Mouse (Mus musculus): Measurements from ENCODE around the gene Lpcat2. TPM values are rescaled to one million over a fixed set of nuclear protein-coding genes. Genes with fewer than 3 reads are reported as not detected.
"Not testable (repeated sequence)": the region's sequence is repeated elsewhere in the genome, so short reads cannot be mapped to it uniquely, and the experiment has no call there.

Lpcat2 gene
- polyA plus RNA-seq, 1 experiment from 2014 or later = 3.5 TPM

- Histone ChIP-seq H3K4me1 (peaks cover 25% of the 10 kb centered on the region), H3K4me2 (peak overlapping the region; percentile 92), H3K4me3 (peak overlapping the region; percentile 74), H3K27me3 (replicated peaks) (peaks cover 28% of the 10 kb centered on the region), H3K9ac (peak overlapping the region; percentile 85; the same call in 1 of the 2 replicates), H3K36me3 (peaks cover 21% of the 10 kb centered on the region), H3K27ac (replicated peaks) (no peak overlapping the region), H3K9me3 (peaks cover 5% of the 10 kb centered on the region; the same call in 1 of the 2 replicates)
- ATAC-seq (ENCODE audit: extremely low read depth, insufficient number of reproducible peaks, low FRiP score, low TSS enrichment) = no peak
- 76% methylated on average over 3 of the region's 3 CpGs for WGBS
These were observed 466 bp upstream of the Lpcat2 start for GRCm38 (mm10) chr8:92854673-92855072.

GRCm38 (mm10) chr8:92856273-92856986, 1.3 kb downstream of the Lpcat2 start:
- no peak for ATAC-seq (ENCODE audit: extremely low read depth, insufficient number of reproducible peaks, low FRiP score, low TSS enrichment)
- H3K9me3 ChIP-seq = peaks cover 5% of the 10 kb centered on the region; the same call in 1 of the 2 replicates
- H3K27me3 ChIP-seq (replicated peaks) = peaks cover 28% of the 10 kb centered on the region
- WGBS = 65% methylated on average over 7 of the region's 7 CpGs
- H3K4me1 ChIP-seq = peaks cover 16% of the 10 kb centered on the region; the same call in 1 of the 2 replicates
- no peak overlapping the region for H3K27ac ChIP-seq (replicated peaks)
- H3K9ac ChIP-seq = no peak overlapping the region
- H3K4me2 ChIP-seq = peak overlapping the region; percentile 92
- peaks cover 17% of the 10 kb centered on the region for H3K36me3 ChIP-seq
- peak overlapping the region; percentile 74 for H3K4me3 ChIP-seq

- no peak for ATAC-seq (ENCODE audit: extremely low read depth, insufficient number of reproducible peaks, low FRiP score, low TSS enrichment)
- peaks cover 10% of the 10 kb centered on the region; the same call in 1 of the 2 replicates for H3K4me1 ChIP-seq
- H3K4me2 ChIP-seq = no peak overlapping the region
- peaks cover 5% of the 10 kb centered on the region; the same call in 1 of the 2 replicates for H3K9me3 ChIP-seq
- peaks cover 19% of the 10 kb centered on the region for H3K27me3 ChIP-seq (replicated peaks)
- H3K36me3 ChIP-seq = 0 out of 2 replicates have a peak, but pooled peaks cover 5% of the 10 kb centered on the region
- H3K27ac ChIP-seq (replicated peaks) = no peak overlapping the region
- 85% methylated on average over 14 of the region's 14 CpGs for WGBS
- no peak overlapping the region for H3K9ac ChIP-seq
- H3K4me3 ChIP-seq = no peak overlapping the region
These were observed 3.5 kb downstream of the Lpcat2 start for GRCm38 (mm10) chr8:92858475-92859182.

- Histone ChIP-seq H3K4me2 (no peak overlapping the region), H3K4me1 (peaks cover 4% of the 10 kb centered on the region; the same call in 1 of the 2 replicates), H3K27me3 (replicated peaks) (no peaks in the 10 kb centered on the region), H3K9me3 (no peaks in the 10 kb centered on the region), H3K27ac (replicated peaks) (no peak overlapping the region), H3K9ac (no peak overlapping the region), H3K4me3 (no peak overlapping the region), H3K36me3 (no peaks in the 10 kb centered on the region)
- WGBS = 84% methylated on average over 1 of the region's 1 CpGs
- ATAC-seq (ENCODE audit: extremely low read depth, insufficient number of reproducible peaks, low FRiP score, low TSS enrichment) = no peak
These were observed 6.8 kb downstream of the Lpcat2 start for GRCm38 (mm10) chr8:92861977-92862376.

- no peaks in the 10 kb centered on the region for H3K9me3 ChIP-seq
- no peaks in the 10 kb centered on the region for H3K36me3 ChIP-seq
- H3K4me1 ChIP-seq = peaks cover 4% of the 10 kb centered on the region; the same call in 1 of the 2 replicates
- ATAC-seq (ENCODE audit: extremely low read depth, insufficient number of reproducible peaks, low FRiP score, low TSS enrichment) = no peak
- H3K4me3 ChIP-seq = no peak overlapping the region
- H3K27ac ChIP-seq (replicated peaks) = no peak overlapping the region
- no peak overlapping the region for H3K4me2 ChIP-seq
- 66% methylated on average over 7 of the region's 7 CpGs for WGBS
- H3K27me3 ChIP-seq (replicated peaks) = no peaks in the 10 kb centered on the region; the same call in 1 of the 2 replicates
- H3K9ac ChIP-seq = no peak overlapping the region
These were observed 15.1 kb downstream of the Lpcat2 start for GRCm38 (mm10) chr8:92870281-92870680.

GRCm38 (mm10) chr8:92872063-92872759, 17.1 kb downstream of the Lpcat2 start:
- WGBS = 64% methylated on average over 10 of the region's 10 CpGs
- no peak overlapping the region for H3K4me3 ChIP-seq

GRCm38 (mm10) chr8:92875795-92876194, 20.7 kb downstream of the Lpcat2 start:
- H3K36me3 ChIP-seq = peaks cover 9% of the 10 kb centered on the region
- H3K9me3 ChIP-seq = no peaks in the 10 kb centered on the region; the same call in 1 of the 2 replicates
- no peak overlapping the region for H3K4me2 ChIP-seq
- no peaks in the 10 kb centered on the region for H3K4me1 ChIP-seq
- H3K9ac ChIP-seq = no peak overlapping the region
- WGBS = 73% methylated on average over 10 of the region's 10 CpGs
- no peak overlapping the region for H3K27ac ChIP-seq (replicated peaks)
- H3K27me3 ChIP-seq (replicated peaks) = no peaks in the 10 kb centered on the region
- H3K4me3 ChIP-seq = no peak overlapping the region
- no peak for ATAC-seq (ENCODE audit: extremely low read depth, insufficient number of reproducible peaks, low FRiP score, low TSS enrichment)

More at GRCm38 (mm10) chr8:92872063-92872759, 17.1 kb downstream of the Lpcat2 start:
- Histone ChIP-seq H3K9me3 (no peaks in the 10 kb centered on the region), H3K9ac (no peak overlapping the region), H3K4me1 (no peaks in the 10 kb centered on the region), H3K27ac (replicated peaks) (no peak overlapping the region), H3K36me3 (no peaks in the 10 kb centered on the region), H3K4me2 (no peak overlapping the region), H3K27me3 (replicated peaks) (no peaks in the 10 kb centered on the region; the same call in 1 of the 2 replicates)
- ATAC-seq (ENCODE audit: extremely low read depth, insufficient number of reproducible peaks, low FRiP score, low TSS enrichment) = no peak

- Histone ChIP-seq H3K4me2 (no peak overlapping the region), H3K4me3 (no peak overlapping the region), H3K4me1 (no peaks in the 10 kb centered on the region), H3K9me3 (no peaks in the 10 kb centered on the region; the same call in 1 of the 2 replicates), H3K9ac (no peak overlapping the region), H3K27ac (replicated peaks) (no peak overlapping the region), H3K27me3 (replicated peaks) (no peaks in the 10 kb centered on the region), H3K36me3 (peaks cover 9% of the 10 kb centered on the region)
- 48% methylated on average over 4 of the region's 4 CpGs for WGBS
- ATAC-seq (ENCODE audit: extremely low read depth, insufficient number of reproducible peaks, low FRiP score, low TSS enrichment) = no peak
These were observed 26.1 kb downstream of the Lpcat2 start for GRCm38 (mm10) chr8:92881247-92881646.

GRCm38 (mm10) chr8:92883771-92884170, 28.6 kb downstream of the Lpcat2 start:
- ATAC-seq (ENCODE audit: extremely low read depth, insufficient number of reproducible peaks, low FRiP score, low TSS enrichment) = no peak
- 67% methylated on average over 2 of the region's 2 CpGs for WGBS

GRCm38 (mm10) chr8:92892216-92892615, 37.1 kb downstream of the Lpcat2 start:
- not testable (repeated sequence) for H3K4me2 ChIP-seq; H3K9ac ChIP-seq; H3K9me3 ChIP-seq; H3K27ac ChIP-seq (replicated peaks); H3K4me3 ChIP-seq; ATAC-seq (ENCODE audit: extremely low read depth, insufficient number of reproducible peaks, low FRiP score, low TSS enrichment); H3K4me1 ChIP-seq; H3K36me3 ChIP-seq; H3K27me3 ChIP-seq (replicated peaks)
- WGBS = 50% methylated on average over 3 of the region's 3 CpGs

More at GRCm38 (mm10) chr8:92883771-92884170, 28.6 kb downstream of the Lpcat2 start:
- H3K4me1 ChIP-seq = no peaks in the 10 kb centered on the region
- no peak overlapping the region for H3K9ac ChIP-seq
- H3K27me3 ChIP-seq (replicated peaks) = no peaks in the 10 kb centered on the region
- no peak overlapping the region for H3K4me3 ChIP-seq
- no peak overlapping the region for H3K4me2 ChIP-seq
- H3K36me3 ChIP-seq = peaks cover 9% of the 10 kb centered on the region
- no peak overlapping the region for H3K27ac ChIP-seq (replicated peaks)
- no peaks in the 10 kb centered on the region; the same call in 1 of the 2 replicates for H3K9me3 ChIP-seq

GRCm38 (mm10) chr8:92893870-92894269, 38.7 kb downstream of the Lpcat2 start:
- H3K27ac ChIP-seq (replicated peaks) = no peak overlapping the region

More at GRCm38 (mm10) chr8:92893870-92894269, 38.7 kb downstream of the Lpcat2 start:
- Histone ChIP-seq H3K36me3 (no peaks in the 10 kb centered on the region), H3K4me2 (no peak overlapping the region), H3K4me3 (no peak overlapping the region), H3K9ac (no peak overlapping the region), H3K4me1 (0 out of 2 replicates have a peak, but pooled peaks cover 5% of the 10 kb centered on the region), H3K27me3 (replicated peaks) (no peaks in the 10 kb centered on the region), H3K9me3 (no peaks in the 10 kb centered on the region)
- 63% methylated on average over 2 of the region's 2 CpGs for WGBS
- no peak for ATAC-seq (ENCODE audit: extremely low read depth, insufficient number of reproducible peaks, low FRiP score, low TSS enrichment)
